Mouse (Mus musculus): Measurements from ENCODE around the gene Sytl3.

- TF ChIP-seq CTCF (IDR thresholded peaks at IDR 0.05; ENCODE audit: control insufficient read depth, insufficient read depth, low read length) (no peak), POLR2A (IDR thresholded peaks at IDR 0.05; ENCODE audit: borderline replicate concordance, control insufficient read depth, low read depth, low read length) (no peak)
Measured at GRCm38 (mm10) chr17:6742083-6743038, 83.5 kb downstream of the Sytl3 start.

All from bone marrow, adult 2 months (tissue).